Mouse (Mus musculus): Measurements from ENCODE around the gene Disc1. TPM values are rescaled to one million over a fixed set of nuclear protein-coding genes. Genes with fewer than 3 reads are reported as not detected.

The Disc1 gene
- polyA plus RNA-seq, 1 experiment, result 1.2 TPM

GRCm38 (mm10) chr8:125252946-125253345 lies 199.0 kb downstream of the Disc1 start:
- Histone ChIP-seq H3K4me1 (ENCODE audit: control insufficient read depth, insufficient read depth, low read length) (no peaks in the 10 kb centered on the region; the same call in 1 of the 2 replicates), H3K27me3 (ENCODE audit: control insufficient read depth, insufficient read depth, low read length) (no peaks in the 10 kb centered on the region), H3K27ac (ENCODE audit: insufficient read depth, low read length) (no peak overlapping the region), H3K4me3 (replicated peaks; ENCODE audit: insufficient read depth, low read depth, low read length) (no peak overlapping the region)
- TF ChIP-seq CTCF (IDR thresholded peaks at IDR 0.05; ENCODE audit: borderline replicate concordance, insufficient read depth, low read depth, low read length) (no peak), POLR2A (IDR thresholded peaks at IDR 0.05; ENCODE audit: borderline replicate concordance, insufficient read depth, low read length) (no peak)
- 94% methylated on average over 4 of the region's 4 CpGs for WGBS
- DNase-seq, result no peak

- 31% methylated on average over 10 of the region's 10 CpGs for WGBS
- TF ChIP-seq CTCF (IDR thresholded peaks at IDR 0.05; ENCODE audit: borderline replicate concordance, insufficient read depth, low read depth, low read length), result no peak
- no peak for TF ChIP-seq POLR2A (IDR thresholded peaks at IDR 0.05; ENCODE audit: borderline replicate concordance, insufficient read depth, low read length)
- no peaks in the 10 kb centered on the region; the same call in 1 of the 2 replicates for H3K4me1 ChIP-seq (ENCODE audit: control insufficient read depth, insufficient read depth, low read length)
Measured at GRCm38 (mm10) chr8:125253505-125254180, 199.6 kb downstream of the Disc1 start.

GRCm38 (mm10) chr8:125254188-125255005 lies 200.4 kb downstream of the Disc1 start:
- no peak for TF ChIP-seq CTCF (IDR thresholded peaks at IDR 0.05; ENCODE audit: borderline replicate concordance, insufficient read depth, low read depth, low read length)
- TF ChIP-seq POLR2A (IDR thresholded peaks at IDR 0.05; ENCODE audit: borderline replicate concordance, insufficient read depth, low read length), result peak; percentile 58; the same call in 1 of the 2 replicates
- DNase-seq, result peak; percentile 95
- Histone ChIP-seq H3K4me3 (replicated peaks; ENCODE audit: insufficient read depth, low read depth, low read length) (peak overlapping the region; percentile 66), H3K27me3 (ENCODE audit: control insufficient read depth, insufficient read depth, low read length) (no peaks in the 10 kb centered on the region), H3K27ac (ENCODE audit: insufficient read depth, low read length) (peak overlapping the region; percentile 57), H3K4me1 (ENCODE audit: control insufficient read depth, insufficient read depth, low read length) (no peaks in the 10 kb centered on the region; the same call in 1 of the 2 replicates)
- WGBS, result 1% methylated on average over 23 of the region's 23 CpGs

More at GRCm38 (mm10) chr8:125253505-125254180, 199.6 kb downstream of the Disc1 start:
- Histone ChIP-seq H3K27me3 (ENCODE audit: control insufficient read depth, insufficient read depth, low read length) (no peaks in the 10 kb centered on the region), H3K27ac (ENCODE audit: insufficient read depth, low read length) (peak overlapping the region; percentile 57), H3K4me3 (replicated peaks; ENCODE audit: insufficient read depth, low read depth, low read length) (peak overlapping the region; percentile 66)
- DNase-seq, result peak; percentile 22 to 27

GRCm38 (mm10) chr8:125255006-125255685 lies 201.2 kb downstream of the Disc1 start:
- WGBS, result 35% methylated on average over 11 of the region's 11 CpGs
- Histone ChIP-seq H3K27ac (ENCODE audit: insufficient read depth, low read length) (0 out of 2 replicates have a peak overlapping the region, but pooled peaks have one; percentile 57), H3K4me1 (ENCODE audit: control insufficient read depth, insufficient read depth, low read length) (no peaks in the 10 kb centered on the region; the same call in 1 of the 2 replicates), H3K4me3 (replicated peaks; ENCODE audit: insufficient read depth, low read depth, low read length) (peak overlapping the region; percentile 66), H3K27me3 (ENCODE audit: control insufficient read depth, insufficient read depth, low read length) (no peaks in the 10 kb centered on the region)
- TF ChIP-seq CTCF (IDR thresholded peaks at IDR 0.05; ENCODE audit: borderline replicate concordance, insufficient read depth, low read depth, low read length) (no peak), POLR2A (IDR thresholded peaks at IDR 0.05; ENCODE audit: borderline replicate concordance, insufficient read depth, low read length) (no peak)
- peak; percentile 74 to 87 for DNase-seq

GRCm38 (mm10) chr8:125257660-125258059 lies 203.7 kb downstream of the Disc1 start:
- WGBS, result 38% methylated on average over 2 of the region's 2 CpGs
- no peak for TF ChIP-seq POLR2A (IDR thresholded peaks at IDR 0.05; ENCODE audit: borderline replicate concordance, insufficient read depth, low read length)
- no peak for TF ChIP-seq CTCF (IDR thresholded peaks at IDR 0.05; ENCODE audit: borderline replicate concordance, insufficient read depth, low read depth, low read length)
- no peak for DNase-seq
- H3K27me3 ChIP-seq (ENCODE audit: control insufficient read depth, insufficient read depth, low read length), result no peaks in the 10 kb centered on the region
- H3K4me3 ChIP-seq (replicated peaks; ENCODE audit: insufficient read depth, low read depth, low read length), result no peak overlapping the region
- H3K27ac ChIP-seq (ENCODE audit: insufficient read depth, low read length), result no peak overlapping the region
- no peaks in the 10 kb centered on the region; the same call in 1 of the 2 replicates for H3K4me1 ChIP-seq (ENCODE audit: control insufficient read depth, insufficient read depth, low read length)

- no peak overlapping the region for H3K27ac ChIP-seq (ENCODE audit: insufficient read depth, low read length)
- no peaks in the 10 kb centered on the region; the same call in 1 of the 2 replicates for H3K4me1 ChIP-seq (ENCODE audit: control insufficient read depth, insufficient read depth, low read length)
- no peaks in the 10 kb centered on the region for H3K27me3 ChIP-seq (ENCODE audit: control insufficient read depth, insufficient read depth, low read length)
- 69% methylated on average over 8 of the region's 8 CpGs for WGBS
- H3K4me3 ChIP-seq (replicated peaks; ENCODE audit: insufficient read depth, low read depth, low read length), result no peak overlapping the region
- TF ChIP-seq POLR2A (IDR thresholded peaks at IDR 0.05; ENCODE audit: borderline replicate concordance, insufficient read depth, low read length), result no peak
- no peak for TF ChIP-seq CTCF (IDR thresholded peaks at IDR 0.05; ENCODE audit: borderline replicate concordance, insufficient read depth, low read depth, low read length)
- DNase-seq, result no peak
Measured at GRCm38 (mm10) chr8:125258806-125259500, 205.0 kb downstream of the Disc1 start.

GRCm38 (mm10) chr8:125268181-125268705 lies 214.2 kb downstream of the Disc1 start:
- no peak for DNase-seq
- WGBS, result 46% methylated on average over 6 of the region's 6 CpGs
- H3K4me3 ChIP-seq (replicated peaks; ENCODE audit: insufficient read depth, low read depth, low read length), result no peak overlapping the region
- no peaks in the 10 kb centered on the region for H3K4me1 ChIP-seq (ENCODE audit: control insufficient read depth, insufficient read depth, low read length)
- H3K27ac ChIP-seq (ENCODE audit: insufficient read depth, low read length), result no peak overlapping the region
- no peaks in the 10 kb centered on the region for H3K27me3 ChIP-seq (ENCODE audit: control insufficient read depth, insufficient read depth, low read length)
- no peak for TF ChIP-seq POLR2A (IDR thresholded peaks at IDR 0.05; ENCODE audit: borderline replicate concordance, insufficient read depth, low read length)
- TF ChIP-seq CTCF (IDR thresholded peaks at IDR 0.05; ENCODE audit: borderline replicate concordance, insufficient read depth, low read depth, low read length), result no peak
